Mouse (Mus musculus): ENCODE results near the gene Copz2.

DNA sequence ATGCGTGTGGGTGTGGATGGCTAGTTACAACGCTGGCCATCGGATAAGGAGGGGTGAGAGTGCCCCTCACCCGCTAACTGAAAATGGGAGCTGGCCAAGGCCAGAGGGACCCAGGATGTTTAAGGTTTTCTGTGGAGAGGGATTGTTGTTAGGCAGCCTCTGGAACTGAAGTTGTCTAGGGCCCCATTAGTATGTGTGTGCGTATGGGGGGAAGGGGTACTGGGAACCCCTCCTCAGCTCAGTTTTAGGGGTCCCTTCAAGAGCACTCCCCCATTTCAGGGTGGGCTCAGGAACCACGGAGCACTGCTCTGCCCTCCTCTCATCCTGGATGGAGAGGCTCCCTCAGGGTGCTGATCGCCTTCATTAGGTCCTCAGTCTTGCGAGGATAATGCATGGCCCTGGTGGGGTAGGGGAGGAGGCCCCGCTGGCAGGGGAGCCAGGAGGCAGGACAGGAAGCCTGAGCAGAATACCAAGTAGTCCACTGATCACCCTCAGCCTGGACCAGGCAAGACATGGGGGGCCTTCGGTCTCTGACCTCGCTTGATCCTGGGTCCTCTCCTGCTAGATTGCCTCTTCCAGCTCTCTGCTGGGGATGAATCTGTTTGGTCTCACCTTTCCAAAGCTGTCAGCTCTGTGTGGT lies 43.7 kb downstream of the Copz2 start:
- TF ChIP-seq POLR2A (IDR thresholded peaks at IDR 0.05; ENCODE audit: insufficient read depth, low read length) (no peak), CTCF (IDR thresholded peaks at IDR 0.05; ENCODE audit: low read depth, low read length) (no peak), EP300 (IDR thresholded peaks at IDR 0.05; ENCODE audit: insufficient read depth, low read depth, low read length) (no peak)
